Mouse (Mus musculus) heart, postnatal 4 days (tissue): ENCODE results near the gene Eml6. TPM values are rescaled to one million over a fixed set of nuclear protein-coding genes. Genes with fewer than 3 reads are reported as not detected.
A peak's percentile ranks its signal among the peaks of the same experiment; 100 is the strongest.
"Not testable (repeated sequence)": the region's sequence is repeated elsewhere in the genome, so short reads cannot be mapped to it uniquely, and the experiment has no call there.

Experiments used
- DNase-seq: peaks from one replicate; pipeline ENCODE4 v3.0.0; 2021
- total RNA-seq, 2 experiments: library from RNA; stranded (reverse); gene quantifications; 2 replicates each; pipeline ENCODE4 v1.2.3; 2021

The Eml6 gene
- total RNA-seq, 2 experiments from 2014 or later = 1.5 to 1.7 TPM

GRCm38 (mm10) chr11:29840606-29841227, 185.1 kb downstream of the Eml6 start:
- no peak for DNase-seq

DNA sequence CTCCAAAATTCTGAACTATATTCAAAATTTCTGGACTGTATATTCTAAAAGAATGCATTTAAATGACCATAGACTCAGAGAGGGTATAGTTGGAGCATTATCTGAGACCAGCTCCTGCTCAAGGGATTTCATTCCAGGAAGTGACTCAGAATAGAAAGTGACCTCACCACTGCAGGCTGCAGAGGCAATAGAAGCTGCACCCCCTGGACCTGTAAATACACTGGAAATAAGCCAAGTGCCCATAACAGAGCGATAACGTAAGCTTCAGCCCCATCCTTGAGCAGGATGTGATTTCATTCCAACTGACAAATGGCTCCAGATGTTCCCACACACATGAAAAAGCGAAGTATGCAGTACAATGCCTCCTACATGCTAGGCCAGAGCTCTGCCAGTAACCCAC, 186.1 kb downstream of the Eml6 start:
- peak; percentile 73 for DNase-seq

- no peak for DNase-seq
Observed at GRCm38 (mm10) chr11:29837066-29837465, 188.8 kb downstream of the Eml6 start.

- no peak for DNase-seq
Observed at GRCm38 (mm10) chr11:29827729-29828128, 198.1 kb downstream of the Eml6 start.

- no peak for DNase-seq
Observed at GRCm38 (mm10) chr11:29826001-29826400, 199.8 kb downstream of the Eml6 start.

DNA sequence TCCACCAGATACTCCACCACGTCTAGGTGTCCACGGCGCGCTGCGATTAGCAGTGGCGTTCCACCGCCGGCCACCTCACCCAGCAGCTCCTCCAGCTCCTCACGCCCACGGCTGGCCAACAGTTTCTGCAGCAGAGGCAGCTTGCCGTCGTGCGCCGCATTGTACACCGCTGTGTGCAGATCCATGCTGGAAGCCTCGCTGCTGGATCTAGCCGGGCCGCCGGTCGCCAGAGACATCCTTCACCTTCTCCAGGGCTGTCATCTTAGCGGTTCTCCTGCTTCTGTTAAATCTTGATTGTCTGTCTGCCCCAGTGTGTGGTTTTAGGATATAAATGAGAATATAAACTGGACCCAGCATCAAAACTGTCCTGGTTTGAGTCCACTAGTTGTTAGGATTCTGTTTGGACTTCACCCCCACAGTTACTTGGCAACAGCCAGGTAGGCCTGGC, 200.5 kb downstream of the Eml6 start, which contains the start of gene 4931440F15Rik:
TSS of gene 4931440F15Rik (minus strand) at position 398 of the 448 bp plus-strand sequence.
- DNase-seq = peak; percentile 20

- not testable (repeated sequence) for DNase-seq
Observed at GRCm38 (mm10) chr11:29824474-29825270, 201.2 kb downstream of the Eml6 start.

DNA sequence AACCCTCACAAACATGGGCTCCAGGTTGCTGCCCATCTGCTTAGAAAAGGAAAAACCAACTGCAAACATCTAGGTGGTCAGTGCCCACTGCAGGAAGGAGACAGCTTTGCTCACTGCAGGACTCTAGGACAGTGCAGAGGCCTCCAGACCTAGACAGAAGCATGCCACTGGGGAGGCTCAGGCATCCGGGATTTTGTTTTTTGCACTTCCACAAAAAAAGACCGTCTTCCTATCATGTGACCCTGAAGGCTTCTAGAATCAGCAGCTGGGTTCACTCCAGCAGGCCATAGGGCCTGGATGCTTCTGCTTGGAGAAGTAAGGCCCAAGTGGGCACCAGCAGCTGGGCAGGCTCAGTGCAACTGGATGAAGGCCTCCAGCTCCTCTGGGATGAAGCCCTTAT, 202.7 kb downstream of the Eml6 start:
- DNase-seq = no peak

- no peak for DNase-seq
Observed at GRCm38 (mm10) chr11:29815670-29816069, 210.2 kb downstream of the Eml6 start.

DNA sequence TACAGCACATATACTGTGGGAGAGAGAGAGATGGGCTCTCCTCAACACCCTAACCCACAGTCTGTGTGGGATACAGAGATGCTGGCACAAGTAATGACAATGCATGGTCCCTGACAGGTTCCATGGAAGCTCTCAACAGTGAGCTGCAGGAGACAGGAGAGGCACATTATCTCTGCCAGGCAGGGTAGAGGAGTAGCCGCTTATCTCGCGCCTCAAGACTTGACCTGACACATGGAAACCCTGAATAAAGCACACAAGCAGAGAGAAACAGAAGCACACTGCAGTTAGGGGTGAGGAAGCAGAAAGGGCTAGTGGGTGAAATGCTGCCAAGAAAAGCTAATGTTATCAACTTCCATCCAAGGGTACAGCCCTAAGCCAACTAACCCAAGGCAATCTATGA, 210.6 kb downstream of the Eml6 start:
- no peak for DNase-seq

- DNase-seq = no peak
Observed at GRCm38 (mm10) chr11:29813267-29813666, 212.6 kb downstream of the Eml6 start.

DNA sequence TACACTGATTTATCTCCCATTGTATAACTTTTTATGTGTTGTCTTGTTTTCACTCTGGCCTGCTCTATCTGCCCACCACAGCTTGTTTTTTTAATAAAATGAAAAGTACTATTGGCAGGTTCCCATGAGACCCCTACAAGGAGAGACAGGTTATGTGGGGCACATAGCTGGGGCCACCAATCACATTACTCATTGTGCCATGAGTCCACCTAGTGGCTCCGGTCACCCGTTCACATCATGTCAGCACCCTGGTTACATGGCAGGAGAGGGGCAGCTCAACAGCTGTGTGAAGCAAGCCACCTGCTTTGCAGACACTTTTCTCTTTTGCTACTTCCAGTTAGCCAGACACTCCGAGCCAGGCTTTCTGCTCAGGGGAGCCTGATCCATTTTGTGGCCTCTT, 213.4 kb downstream of the Eml6 start:
- DNase-seq = no peak

DNA sequence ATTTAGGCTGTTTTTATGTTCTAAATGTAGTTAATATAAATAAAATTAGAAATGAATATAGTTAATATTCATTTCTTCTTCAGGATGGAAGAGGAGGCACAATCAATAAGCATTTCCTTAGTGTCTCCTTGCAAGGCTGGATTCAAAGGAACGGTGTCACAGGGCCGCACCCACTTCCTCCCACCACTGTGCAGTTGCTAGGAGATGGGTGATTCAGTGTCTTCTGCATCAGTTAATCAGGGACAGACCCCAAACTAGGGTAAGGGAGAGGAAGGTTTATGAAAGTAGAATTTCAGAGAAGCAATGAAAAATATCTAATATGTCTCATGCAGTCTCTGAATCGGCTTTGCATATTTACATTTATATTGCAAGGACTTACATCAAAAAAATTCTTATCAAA, 215.5 kb downstream of the Eml6 start:
- DNase-seq = no peak

GRCm38 (mm10) chr11:29808981-29809589, 216.7 kb downstream of the Eml6 start:
- DNase-seq = no peak

- DNase-seq = peak; percentile 30
Observed at GRCm38 (mm10) chr11:29808173-29808980, 217.5 kb downstream of the Eml6 start.

DNA sequence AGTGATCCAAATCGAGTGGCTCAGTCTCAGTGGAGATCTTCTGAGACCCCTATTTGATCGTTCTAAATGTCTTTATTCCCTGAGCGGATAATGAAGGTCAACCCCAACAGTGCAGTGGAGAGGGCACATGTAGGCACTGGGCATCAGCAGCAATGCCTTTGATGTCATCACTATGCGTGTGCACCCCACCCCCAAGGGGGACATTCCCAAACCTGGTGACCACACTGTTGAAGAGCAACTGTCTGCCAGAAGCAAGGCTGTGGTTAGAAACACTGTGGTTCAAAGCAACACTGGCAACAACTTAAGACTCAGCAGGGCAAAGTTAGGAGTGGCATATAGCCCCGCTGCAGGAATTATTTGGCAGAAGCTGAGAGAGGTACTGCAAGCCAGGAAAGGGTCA, 218.5 kb downstream of the Eml6 start:
- no peak for DNase-seq

GRCm38 (mm10) chr11:29801432-29802427, 224.1 kb downstream of the Eml6 start:
- no peak for DNase-seq

GRCm38 (mm10) chr11:29799839-29800238, 226.0 kb downstream of the Eml6 start:
- DNase-seq = no peak

- DNase-seq = no peak
Observed at GRCm38 (mm10) chr11:29795106-29795505, 230.7 kb downstream of the Eml6 start.

DNA sequence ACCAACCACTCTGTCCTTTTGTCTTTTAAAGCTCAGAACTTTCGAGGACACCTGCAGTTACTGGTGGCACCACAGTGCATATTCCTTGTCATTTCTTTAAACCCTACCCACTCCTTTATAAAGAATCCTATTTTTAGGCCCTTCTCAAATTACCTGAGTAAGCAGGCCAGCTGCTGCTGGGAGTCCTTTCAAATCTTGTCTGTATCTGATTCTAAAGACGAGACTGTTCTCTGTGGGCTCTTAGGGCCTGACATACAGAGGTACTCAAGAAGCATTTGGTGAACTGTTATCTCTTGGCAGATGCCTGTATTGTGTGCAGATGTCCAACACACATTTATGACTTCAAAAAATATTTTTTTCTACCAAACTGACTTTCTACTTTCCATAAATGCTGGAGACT, 231.4 kb downstream of the Eml6 start:
- no peak for DNase-seq

GRCm38 (mm10) chr11:29790796-29791195, 235.0 kb downstream of the Eml6 start:
- DNase-seq = no peak
